Mouse (Mus musculus): ENCODE results near the gene Gramd1b.

Gene Gramd1b

GRCm38 (mm10) chr9:40430969-40431368 lies 100.2 kb downstream of the Gramd1b start:
- DNase-seq (ENCODE audit: extremely low spot score, low spot score), result no peak

GRCm38 (mm10) chr9:40427663-40428062 lies 103.5 kb downstream of the Gramd1b start:
- DNase-seq (ENCODE audit: extremely low spot score, low spot score), result no peak

- no peak for DNase-seq (ENCODE audit: extremely low spot score, low spot score)
Observed at GRCm38 (mm10) chr9:40426282-40426964, 104.8 kb downstream of the Gramd1b start.

- DNase-seq (ENCODE audit: extremely low spot score, low spot score), result no peak
Observed at GRCm38 (mm10) chr9:40424874-40425273, 106.3 kb downstream of the Gramd1b start.

GRCm38 (mm10) chr9:40423427-40423867 lies 107.7 kb downstream of the Gramd1b start:
- DNase-seq (ENCODE audit: extremely low spot score, low spot score), result no peak

GRCm38 (mm10) chr9:40422368-40423057 lies 108.7 kb downstream of the Gramd1b start:
- no peak for DNase-seq (ENCODE audit: extremely low spot score, low spot score)

GRCm38 (mm10) chr9:40420652-40421335 lies 110.4 kb downstream of the Gramd1b start:
- no peak for DNase-seq (ENCODE audit: extremely low spot score, low spot score)

- DNase-seq (ENCODE audit: extremely low spot score, low spot score), result no peak
Observed at GRCm38 (mm10) chr9:40418803-40419202, 112.4 kb downstream of the Gramd1b start.

- no peak for DNase-seq (ENCODE audit: extremely low spot score, low spot score)
Observed at GRCm38 (mm10) chr9:40416150-40416549, 115.0 kb downstream of the Gramd1b start.

- peak; percentile 58 for DNase-seq (ENCODE audit: extremely low spot score, low spot score)
Observed at GRCm38 (mm10) chr9:40414904-40415766, 116.0 kb downstream of the Gramd1b start.

GRCm38 (mm10) chr9:40414498-40414903 lies 116.7 kb downstream of the Gramd1b start:
- peak; percentile 83 for DNase-seq (ENCODE audit: extremely low spot score, low spot score)

- DNase-seq (ENCODE audit: extremely low spot score, low spot score), result no peak
Observed at GRCm38 (mm10) chr9:40413601-40414000, 117.6 kb downstream of the Gramd1b start.

- no peak for DNase-seq (ENCODE audit: extremely low spot score, low spot score)
Observed at GRCm38 (mm10) chr9:40412931-40413330, 118.3 kb downstream of the Gramd1b start.

GRCm38 (mm10) chr9:40412246-40412645 lies 118.9 kb downstream of the Gramd1b start:
- no peak for DNase-seq (ENCODE audit: extremely low spot score, low spot score)

GRCm38 (mm10) chr9:40410895-40411294 lies 120.3 kb downstream of the Gramd1b start:
- DNase-seq (ENCODE audit: extremely low spot score, low spot score), result no peak

GRCm38 (mm10) chr9:40409071-40409470 lies 122.1 kb downstream of the Gramd1b start:
- no peak for DNase-seq (ENCODE audit: extremely low spot score, low spot score)

GRCm38 (mm10) chr9:40408415-40408814 lies 122.8 kb downstream of the Gramd1b start:
- DNase-seq (ENCODE audit: extremely low spot score, low spot score), result no peak

GRCm38 (mm10) chr9:40407876-40408275 lies 123.3 kb downstream of the Gramd1b start:
- DNase-seq (ENCODE audit: extremely low spot score, low spot score), result no peak

- no peak for DNase-seq (ENCODE audit: extremely low spot score, low spot score)
Observed at GRCm38 (mm10) chr9:40405804-40406203, 125.4 kb downstream of the Gramd1b start.

- no peak for DNase-seq (ENCODE audit: extremely low spot score, low spot score)
Observed at GRCm38 (mm10) chr9:40405263-40405662, 125.9 kb downstream of the Gramd1b start.

- DNase-seq (ENCODE audit: extremely low spot score, low spot score), result no peak
Observed at GRCm38 (mm10) chr9:40404637-40405036, 126.5 kb downstream of the Gramd1b start.

Measured in neural tube, embryonic 10.5 days (tissue).